Mouse (Mus musculus) lung, adult 2 months (tissue): ENCODE data around the gene Mrpl10.

ENCODE experiments used
- CTCF ChIP-seq: fragments of 200-500 bp; IDR thresholded peaks from 2 replicates; pipeline ENCODE4 v1.5.1; 2011; ENCODE audit warnings: mild to moderate bottlenecking, low read length, control low read depth; ENCODE audit not compliant: insufficient read depth
- POLR2A ChIP-seq: fragments of 200-500 bp; IDR thresholded peaks from 2 replicates; pipeline ENCODE4 v1.6.1; 2011; ENCODE audit warnings: low read depth, mild to moderate bottlenecking, control low read depth, low read length, borderline replicate concordance; ENCODE audit errors: extremely low read depth

GRCm38 (mm10) chr11:97021873-97022484, 19.4 kb upstream of the Mrpl10 start:
- peak; percentile 65 for TF ChIP-seq CTCF
- 0 out of 2 replicates have a peak, but pooled peaks have one; percentile 23 for TF ChIP-seq POLR2A
